Mouse (Mus musculus) spleen, adult 2 months (tissue): ENCODE results near the gene Tbxas1. TPM values are rescaled to one million over a fixed set of nuclear protein-coding genes. Genes with fewer than 3 reads are reported as not detected.

Source experiments
- DNase-seq, 2 experiments: peaks; one replicate each; pipeline versions ENCODE4 v3.0.0 to v3.0.0-alpha.2; 2012 to 2021; ENCODE audit warnings: low spot score in 2 of 2, low read depth in 1 of 2
- H3K27ac ChIP-seq: fragments of 200-500 bp; 2 replicates; pipeline ENCODE4 v1.5.1; 2012; ENCODE audit warnings: low read length, inconsistent platforms; ENCODE audit not compliant: insufficient read depth
- H3K27me3 ChIP-seq: fragments of 200-500 bp; 2 replicates; pipeline ENCODE4 v1.6.1; 2012; ENCODE audit warnings: mild to moderate bottlenecking, moderate library complexity, low read length, inconsistent platforms; ENCODE audit not compliant: control insufficient read depth, insufficient read depth
- H3K36me3 ChIP-seq: fragments of 200-500 bp; 2 replicates; pipeline ENCODE4 v1.6.1; 2012; ENCODE audit warnings: mild to moderate bottlenecking, low read length, inconsistent platforms; ENCODE audit not compliant: control insufficient read depth, insufficient read depth
- H3K4me1 ChIP-seq: fragments of 200-500 bp; 2 replicates; pipeline ENCODE4 v1.6.1; 2011; ENCODE audit warnings: inconsistent platforms; ENCODE audit not compliant: control insufficient read depth, insufficient read depth, insufficient read length
- H3K4me3 ChIP-seq: fragments of 200-500 bp; 2 replicates; pipeline ENCODE4 v1.5.1; 2011; ENCODE audit warnings: mild to moderate bottlenecking, inconsistent platforms; ENCODE audit not compliant: insufficient read depth, insufficient read length; ENCODE audit errors: extremely low read depth
- CTCF ChIP-seq: fragments of 200-500 bp; IDR thresholded peaks from 2 replicates; pipeline ENCODE4 v1.5.1; 2011; ENCODE audit warnings: mild to moderate bottlenecking, inconsistent platforms; ENCODE audit not compliant: insufficient read depth, insufficient read length, insufficient replicate concordance; ENCODE audit errors: extremely low read depth
- POLR2A ChIP-seq: fragments of 200-500 bp; IDR thresholded peaks from 2 replicates; pipeline ENCODE4 v1.6.1; 2011; ENCODE audit warnings: low read depth, low read length, inconsistent platforms
- WGBS: fragments of 180-500 bp; shearing (Covaris S2); methylation state at CpG from one replicate; pipeline ENCODE4 v1.1.7; 2018; 5-methylcytosine and 5-hydroxymethylcytosine counted together
- polyA plus RNA-seq: library from polyadenylated mRNA; depleted of rRNA; stranded (reverse); fragments of >200 nt; gene quantifications from 2 replicates; pipeline ENCODE4 v1.2.3, GENCODE M21; 2012

Gene Tbxas1
- polyA plus RNA-seq, 1 experiment, result 14.0 TPM

DNA sequence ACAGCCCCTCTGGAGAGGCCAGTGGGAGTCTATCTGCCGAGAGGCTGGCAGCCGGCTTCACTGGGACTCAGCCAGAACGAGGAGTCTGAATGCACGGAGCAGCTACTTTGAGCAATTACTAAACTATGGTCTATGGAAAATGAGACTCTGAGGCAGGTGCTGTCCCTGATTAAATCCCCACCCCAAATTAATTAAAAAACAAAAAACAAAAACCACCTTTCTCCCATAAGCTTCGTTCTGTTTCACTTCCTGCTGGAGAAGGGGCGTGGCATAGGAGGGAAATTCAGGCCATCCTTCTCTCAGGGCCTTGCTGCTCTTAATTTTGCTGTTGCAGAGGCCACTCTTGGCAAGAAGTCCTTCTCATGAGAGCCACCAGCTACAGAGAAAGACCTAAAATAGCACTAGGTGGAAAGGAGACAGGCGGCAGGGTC is 180.6 kb downstream of the Tbxas1 start:
- Histone ChIP-seq H3K4me3 (no peak overlapping the region), H3K4me1 (peaks cover 6% of the 10 kb centered on the region; the same call in 1 of the 2 replicates)
- 43% methylated on average over 7 of the region's 7 CpGs for WGBS

DNA sequence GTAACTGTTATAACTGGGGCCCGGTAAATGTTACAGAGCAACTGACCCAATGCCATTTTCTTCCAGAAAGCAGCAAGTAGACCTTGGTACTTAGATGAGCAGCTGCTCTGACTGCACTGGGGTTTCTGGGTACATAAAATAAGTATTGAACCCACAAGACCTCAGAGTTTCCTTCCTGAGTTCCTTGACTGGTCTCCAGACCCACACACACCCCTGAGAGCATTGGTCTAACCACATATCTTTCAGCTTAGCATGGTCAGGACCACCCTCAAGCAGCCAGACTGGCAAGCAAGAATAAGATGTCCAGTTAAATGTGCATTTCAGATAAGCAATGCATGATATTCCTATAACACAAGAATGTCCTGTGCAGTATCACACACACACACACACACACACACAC is 182.0 kb downstream of the Tbxas1 start:
- no peak for DNase-seq
- no peaks in the 10 kb centered on the region for H3K27me3 ChIP-seq
- H3K27ac ChIP-seq, result no peak overlapping the region
- H3K36me3 ChIP-seq, result no peaks in the 10 kb centered on the region
- peaks cover 6% of the 10 kb centered on the region; the same call in 1 of the 2 replicates for H3K4me1 ChIP-seq
- TF ChIP-seq CTCF, result no peak
- no peak for TF ChIP-seq POLR2A
- no peak overlapping the region for H3K4me3 ChIP-seq
- WGBS, result 5% methylated on average over 1 of the region's 1 CpGs

More for the DNA sequence above, 180.6 kb downstream of the Tbxas1 start:
- no peak for DNase-seq
- no peak for TF ChIP-seq POLR2A
- no peak for TF ChIP-seq CTCF
- Histone ChIP-seq H3K27ac (no peak overlapping the region; the same call in 1 of the 2 replicates), H3K27me3 (no peaks in the 10 kb centered on the region), H3K36me3 (no peaks in the 10 kb centered on the region)

DNA sequence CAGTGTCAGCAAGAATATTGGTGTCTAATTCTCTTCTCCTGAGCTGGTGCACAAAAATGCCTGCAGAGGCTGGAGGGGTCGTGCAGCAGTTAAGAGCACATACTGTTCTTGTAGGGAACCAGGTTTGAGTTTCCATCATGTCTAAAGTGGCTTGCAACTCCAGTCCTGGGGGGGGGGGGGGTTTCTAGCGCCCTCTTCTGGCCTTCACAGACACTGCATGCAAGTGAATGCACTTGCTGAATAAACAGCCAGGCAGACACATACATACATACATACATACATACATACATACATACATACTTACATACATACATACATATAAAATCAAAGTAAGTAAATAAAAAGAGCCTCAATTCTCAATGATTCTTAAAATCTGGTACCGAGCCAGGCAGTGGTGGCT is 183.2 kb downstream of the Tbxas1 start:
- 60% methylated on average over 3 of the region's 3 CpGs for WGBS
- H3K36me3 ChIP-seq, result no peaks in the 10 kb centered on the region
- TF ChIP-seq POLR2A, result no peak
- TF ChIP-seq CTCF, result no peak
- H3K4me3 ChIP-seq, result no peak overlapping the region
- H3K4me1 ChIP-seq, result peaks cover 6% of the 10 kb centered on the region; the same call in 1 of the 2 replicates
- H3K27ac ChIP-seq, result no peak overlapping the region
- no peaks in the 10 kb centered on the region for H3K27me3 ChIP-seq
- no peak for DNase-seq

DNA sequence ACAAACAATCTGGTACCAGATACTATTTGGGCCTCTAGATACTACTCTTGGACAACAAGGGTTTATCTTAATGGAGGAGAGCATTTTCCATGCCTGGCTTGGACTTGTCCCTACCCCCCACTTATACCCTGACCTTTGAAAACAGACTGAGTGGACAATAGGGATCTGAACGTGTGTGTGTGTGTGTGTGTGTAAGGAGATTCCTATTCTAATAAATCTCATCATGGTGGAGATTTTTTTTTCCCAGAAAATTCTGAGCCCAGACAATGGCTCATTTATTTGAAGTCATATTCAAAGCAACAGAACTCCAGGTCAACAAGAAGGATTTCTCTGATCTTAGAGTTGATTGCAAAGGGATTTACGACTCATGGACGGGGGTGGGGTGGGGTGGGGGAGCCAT is 183.7 kb downstream of the Tbxas1 start:
- Histone ChIP-seq H3K27me3 (no peaks in the 10 kb centered on the region), H3K36me3 (no peaks in the 10 kb centered on the region), H3K27ac (no peak overlapping the region), H3K4me1 (peaks cover 6% of the 10 kb centered on the region; the same call in 1 of the 2 replicates), H3K4me3 (no peak overlapping the region)
- no peak for DNase-seq
- 79% methylated on average over 3 of the region's 3 CpGs for whole genome bisulfite sequencing
- TF ChIP-seq POLR2A (no peak), CTCF (no peak)

DNA sequence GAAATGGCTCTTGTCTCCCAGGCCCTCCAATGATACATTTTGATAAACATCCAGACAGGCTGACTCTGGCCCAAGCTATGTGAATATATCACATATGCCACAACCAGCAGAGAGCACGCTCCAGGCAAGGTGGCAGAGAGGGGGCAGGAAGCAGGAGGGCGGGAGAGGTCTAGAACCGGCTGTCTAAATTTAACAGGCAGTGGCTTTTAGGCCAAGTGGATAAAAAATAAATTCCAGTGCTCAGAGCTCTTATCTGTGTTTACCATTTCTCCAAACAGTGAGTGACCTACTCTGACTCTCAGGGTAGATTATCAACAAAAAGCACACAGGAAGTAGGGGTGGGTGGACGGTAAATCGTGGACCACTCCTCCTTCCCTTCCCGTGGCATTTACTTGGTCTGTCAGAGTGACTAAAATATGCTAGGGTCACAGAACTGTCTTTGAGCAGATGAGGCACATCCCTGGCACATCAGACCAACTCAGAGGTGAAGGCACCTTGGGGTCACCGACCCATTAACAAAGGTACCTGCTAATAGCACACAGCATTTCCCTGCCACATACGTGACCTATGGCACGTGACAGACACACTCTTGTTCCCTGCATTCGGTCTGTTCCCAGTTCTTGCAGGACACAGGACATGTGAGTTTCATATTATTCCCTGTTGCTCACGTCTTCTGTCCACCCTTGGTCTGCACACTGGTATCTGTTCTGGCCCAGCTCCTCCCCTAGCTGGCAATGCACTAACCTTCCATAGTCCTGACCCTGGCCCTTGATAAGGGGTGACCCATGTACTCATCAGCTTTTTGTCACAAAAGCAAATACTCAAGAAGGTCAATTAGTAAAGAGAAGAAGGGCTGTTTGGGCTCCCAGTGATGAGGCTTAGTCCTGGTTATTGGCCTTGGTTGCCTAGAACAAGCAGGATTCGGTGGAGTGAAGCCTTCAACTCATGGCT is 184.6 kb downstream of the Tbxas1 start:
- H3K4me1 ChIP-seq, result peaks cover 6% of the 10 kb centered on the region; the same call in 1 of the 2 replicates
- no peak overlapping the region for H3K27ac ChIP-seq
- 50% methylated on average over 12 of the region's 12 CpGs for WGBS
- TF ChIP-seq CTCF, result no peak
- no peak for TF ChIP-seq POLR2A
- no peak for DNase-seq
- H3K27me3 ChIP-seq, result no peaks in the 10 kb centered on the region
- no peak overlapping the region for H3K4me3 ChIP-seq
- no peaks in the 10 kb centered on the region for H3K36me3 ChIP-seq

- peaks cover 2% of the 10 kb centered on the region; the same call in 1 of the 2 replicates for H3K4me1 ChIP-seq
- no peak overlapping the region for H3K27ac ChIP-seq
- TF ChIP-seq CTCF, result no peak
- no peak for TF ChIP-seq POLR2A
- DNase-seq, result no peak
- H3K36me3 ChIP-seq, result no peaks in the 10 kb centered on the region
- H3K4me3 ChIP-seq, result no peak overlapping the region
- no peaks in the 10 kb centered on the region for H3K27me3 ChIP-seq
- WGBS, result 88% methylated on average over 4 of the region's 4 CpGs
These were observed 186.0 kb downstream of the Tbxas1 start for GRCm38 (mm10) chr6:39061180-39061579.
